ENCODE assay signal across 9 mouse cellular contexts in the genomic region with DNA sequence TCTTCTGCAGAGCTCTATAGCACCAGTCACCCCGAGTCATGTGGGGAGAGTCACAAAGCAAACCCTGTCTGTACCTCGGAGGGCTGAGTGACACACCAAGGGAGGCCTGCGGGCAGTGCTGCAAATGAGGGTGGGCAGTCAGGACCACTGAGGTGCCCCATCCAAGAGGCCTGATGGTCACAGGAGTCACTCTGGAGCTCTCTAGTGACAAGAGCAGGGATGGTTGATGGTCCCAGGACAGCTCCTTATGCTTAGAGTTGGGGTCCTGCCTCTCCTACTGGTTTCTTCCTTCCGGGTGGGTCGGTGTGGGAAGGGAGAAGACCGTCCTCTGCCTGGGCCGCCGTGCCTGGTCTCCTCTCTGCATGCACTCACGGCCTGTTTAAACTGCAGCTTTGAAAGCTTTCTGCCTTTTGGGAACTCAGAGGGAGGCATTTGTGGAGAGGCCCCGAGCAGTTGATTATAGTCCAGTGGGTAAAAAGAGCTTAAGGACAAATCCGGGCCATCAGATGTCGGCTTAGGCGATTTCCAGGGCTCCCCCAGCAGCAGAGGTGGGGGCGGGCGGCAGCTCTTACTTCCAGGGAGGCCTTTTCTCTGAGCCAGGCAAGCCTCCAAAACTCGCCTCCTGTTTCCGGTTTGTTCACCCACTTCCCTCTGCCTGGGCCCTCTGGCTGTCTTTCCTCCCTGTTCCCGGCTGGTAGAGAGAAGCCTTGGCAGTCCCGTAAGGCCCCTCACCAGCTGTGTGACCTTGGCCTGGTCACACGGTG.
DNase-seq lines count a peak whose midpoint lies in the region; ATAC-seq lines count a peak whose summit lies in the region.
"Had no signal": no experiment of that assay in that cellular context is flagged by ENCODE, and none has a peak within 500 bp of the region (broad histone marks: within the 10 kb centered on the region; RNA-seq: fewer than 3 reads in every experiment).

No protein-coding gene starts in this region.

- H3K4me3 ChIP-seq in kidney, embryonic 15.5 days (replicated peaks): no peak overlapping the region
- H3K4me3 ChIP-seq in forebrain, embryonic 15.5 days: no peak overlapping the region
- H3K4me3 ChIP-seq: erythroblast, embryonic 14.5 days had no signal

- 0 out of 2 replicates have a peak overlapping the region, but pooled peaks have one; percentile 10 for H3K9ac ChIP-seq in kidney, embryonic 15.5 days
- H3K9ac ChIP-seq in forebrain, embryonic 15.5 days (replicated peaks): no peak overlapping the region

- H3K27ac ChIP-seq in kidney, embryonic 15.5 days: peak overlapping the region; percentile 90
- H3K27ac ChIP-seq in forebrain, embryonic 15.5 days (replicated peaks): peak overlapping the region; percentile 97

- H3K4me1 ChIP-seq in kidney, embryonic 15.5 days: peaks cover 69% of the 10 kb centered on the region
- peaks cover 70% of the 10 kb centered on the region for H3K4me1 ChIP-seq in forebrain, embryonic 15.5 days

- H3K36me3 ChIP-seq in kidney, embryonic 15.5 days: no peaks in the 10 kb centered on the region
- no peaks in the 10 kb centered on the region for H3K36me3 ChIP-seq in forebrain, embryonic 15.5 days

- H3K9me3 ChIP-seq in kidney, embryonic 15.5 days (replicated peaks): no peaks in the 10 kb centered on the region
- no peaks in the 10 kb centered on the region for H3K9me3 ChIP-seq in forebrain, embryonic 15.5 days

- 54% methylated on average over 20 of the region's 20 CpGs for WGBS in kidney, embryonic 15.5 days
- 12% methylated on average over 20 of the region's 20 CpGs for WGBS in forebrain, embryonic 15.5 days

- no peak for ATAC-seq in kidney, embryonic 15.5 days (replicated peaks; ENCODE audit: low FRiP score)
- ATAC-seq in forebrain, embryonic 15.5 days (replicated peaks): no peak
- ATAC-seq in CD4-positive, CD25-positive, alpha-beta regulatory T cell, adult 4 months: no peak

- no peaks in the 10 kb centered on the region for H3K27me3 ChIP-seq in kidney, embryonic 15.5 days
- no peaks in the 10 kb centered on the region for H3K27me3 ChIP-seq in forebrain, embryonic 15.5 days

- no peak overlapping the region for H3K4me2 ChIP-seq in kidney, embryonic 15.5 days
- H3K4me2 ChIP-seq in forebrain, embryonic 15.5 days (replicated peaks): no peak overlapping the region

- intact Hi-C loops in heart, postnatal 25 days (cut with DNase I): no loop called here

- no peak for DNase-seq in kidney, adult 9 months
- peak; percentile 32 for DNase-seq in heart, postnatal 25 days (ENCODE audit: low spot score)
- peak; percentile 64 for DNase-seq in layer of hippocampus, adult 9-10 months (ENCODE audit: low spot score)
- peak; percentile 83 for DNase-seq in lung, postnatal 10 days
- DNase-seq in right cerebral cortex, postnatal 25 days: peak; percentile 79
